Mouse (Mus musculus) neural tube, embryonic 12.5 days (tissue): ENCODE results near the gene Olfr1359. TPM values are rescaled to one million over a fixed set of nuclear protein-coding genes. Genes with fewer than 3 reads are reported as not detected.
"Not testable (repeated sequence)": the region's sequence is repeated elsewhere in the genome, so short reads cannot be mapped to it uniquely, and the experiment has no call there.

Experiments
- ATAC-seq: fragments of 200-750 bp; cut with Nextera tagmentation; 2 replicates; pipeline ENCODE4 v1.8.0; 2017; ENCODE audit warnings: low read depth, mild to moderate bottlenecking, moderate TSS enrichment, moderate library complexity; ENCODE audit not compliant: low FRiP score
- H3K27ac ChIP-seq: fragments of 300-500 bp; sonication (generic); 2 replicates; pipeline ENCODE4 v1.5.1; 2016
- H3K27me3 ChIP-seq: fragments of 300-500 bp; sonication (generic); replicated peaks from 2 replicates; pipeline ENCODE4 v1.6.1; 2016; ENCODE audit warnings: mild to moderate bottlenecking
- H3K36me3 ChIP-seq: fragments of 300-500 bp; sonication (generic); 2 replicates; pipeline ENCODE4 v1.6.1; 2016; ENCODE audit warnings: mild to moderate bottlenecking
- H3K4me1 ChIP-seq: fragments of 300-500 bp; sonication (generic); 2 replicates; pipeline ENCODE4 v1.6.1; 2016
- H3K4me2 ChIP-seq: fragments of 300-500 bp; sonication (generic); replicated peaks from 2 replicates; pipeline ENCODE4 v1.6.1; 2016; ENCODE audit warnings: mild to moderate bottlenecking
- H3K4me3 ChIP-seq: fragments of 300-500 bp; sonication (generic); 2 replicates; pipeline ENCODE4 v1.5.1; 2016
- H3K9ac ChIP-seq: fragments of 300-500 bp; sonication (generic); 2 replicates; pipeline ENCODE4 v1.6.1; 2016; ENCODE audit warnings: mild to moderate bottlenecking
- H3K9me3 ChIP-seq: fragments of 300-500 bp; sonication (generic); 2 replicates; pipeline ENCODE4 v1.6.1; 2016; ENCODE audit warnings: mild to moderate bottlenecking
- WGBS: fragments of 180-500 bp; shearing (Covaris S2); methylation state at CpG from one replicate; pipeline ENCODE4 v1.1.7; 2016; 5-methylcytosine and 5-hydroxymethylcytosine counted together
- polyA plus RNA-seq: library from polyadenylated mRNA; unstranded; fragments of >200 nt; fragmentation: Nextera tagmentation; extraction: Ambion mirVana; gene quantifications from 2 replicates; pipeline ENCODE4 v1.2.1, GENCODE M21; 2016

The Olfr1359 gene
- polyA plus RNA-seq, 1 experiment from 2014 or later: not detected

DNA sequence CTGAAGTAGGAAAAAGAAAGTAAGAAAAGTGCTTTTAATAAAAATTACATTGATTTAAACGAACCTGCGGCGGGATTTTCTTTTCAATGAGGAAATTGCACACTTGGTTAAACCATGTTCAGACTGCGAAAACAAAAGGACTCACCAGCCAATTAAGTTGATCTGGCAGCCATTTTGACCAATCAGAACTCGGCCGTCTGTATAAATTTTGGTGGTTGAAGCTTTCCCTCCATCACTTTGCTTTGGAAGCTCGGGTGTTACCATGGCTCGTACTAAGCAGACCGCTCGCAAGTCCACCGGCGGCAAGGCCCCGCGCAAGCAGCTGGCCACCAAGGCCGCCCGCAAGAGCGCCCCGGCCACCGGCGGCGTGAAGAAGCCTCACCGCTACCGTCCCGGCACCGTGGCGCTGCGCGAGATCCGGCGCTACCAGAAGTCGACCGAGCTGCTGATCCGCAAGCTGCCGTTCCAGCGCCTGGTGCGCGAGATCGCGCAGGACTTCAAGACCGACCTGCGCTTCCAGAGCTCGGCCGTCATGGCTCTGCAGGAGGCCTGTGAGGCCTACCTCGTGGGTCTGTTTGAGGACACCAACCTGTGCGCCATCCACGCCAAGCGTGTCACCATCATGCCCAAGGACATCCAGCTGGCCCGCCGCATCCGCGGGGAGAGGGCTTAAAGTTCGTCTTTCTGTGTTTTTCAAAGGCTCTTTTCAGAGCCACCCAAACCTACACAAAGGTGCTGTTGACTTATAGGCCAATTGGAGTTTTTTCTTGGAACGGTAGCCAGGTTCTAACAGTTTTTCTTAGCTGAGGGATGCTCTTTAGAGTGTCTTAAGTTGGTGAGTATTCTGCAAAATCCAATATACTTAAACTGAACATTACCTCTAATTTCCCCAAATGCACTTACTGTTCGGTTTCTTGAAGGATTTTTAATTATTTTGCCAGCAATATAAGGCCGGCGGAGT lies 19.8 kb downstream of the Olfr1359 start, which contains the start of gene Hist1h3h:
Hist1h3h (plus strand) TSS at position 263 of the 961 bp plus-strand sequence.
- H3K27me3 ChIP-seq, H3K9me3 ChIP-seq, H3K36me3 ChIP-seq: not testable (repeated sequence)
- ATAC-seq: peak; percentile 45
- Histone ChIP-seq H3K27ac (peak within 1 kb of the TSS; percentile 88), H3K9ac (peak within 1 kb of the TSS; percentile 70), H3K4me2 (peak within 1 kb of the TSS; percentile 74), H3K4me1 (peaks cover 22% of the 10 kb centered on the region), H3K4me3 (peak within 1 kb of the TSS; percentile 44)
- under 1% methylated on average over 28 of the region's 56 CpGs for WGBS

DNA sequence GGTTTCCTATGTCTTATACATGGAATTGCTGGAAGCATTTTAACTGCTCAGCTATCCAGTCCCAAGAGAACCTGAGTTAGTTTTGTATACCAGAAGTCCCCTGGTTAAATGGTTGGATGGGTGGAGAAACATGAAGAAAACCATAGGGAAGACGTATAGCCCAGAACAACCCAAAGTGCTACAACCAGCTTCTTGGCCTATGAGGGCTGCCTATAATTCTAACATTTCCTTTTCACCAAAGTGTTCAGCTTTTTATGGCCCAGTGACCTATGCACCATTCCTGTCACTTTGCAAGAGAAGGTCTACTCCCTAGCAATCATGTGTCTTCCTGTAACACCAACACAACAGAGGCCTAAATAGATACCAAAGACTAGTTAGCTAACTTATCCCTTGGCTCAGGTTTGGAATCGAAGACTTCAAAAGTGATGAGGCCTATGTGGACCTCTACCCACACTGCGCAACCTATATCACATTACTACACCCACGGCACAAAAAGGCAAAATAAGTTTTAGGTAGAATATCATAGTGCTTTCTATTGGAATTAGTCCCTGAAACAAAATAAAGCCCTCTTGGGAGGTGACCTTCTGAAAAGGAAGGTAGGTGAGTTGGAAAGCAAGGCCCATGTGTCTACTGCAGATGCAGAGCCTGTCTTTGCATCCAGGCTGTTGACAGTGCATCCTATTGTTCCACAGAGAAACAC lies 20.6 kb downstream of the Olfr1359 start:
- H3K4me3 ChIP-seq: peak overlapping the region; percentile 44
- H3K4me1 ChIP-seq: peaks cover 22% of the 10 kb centered on the region
- H3K36me3 ChIP-seq: no peaks in the 10 kb centered on the region
- H3K9me3 ChIP-seq: no peaks in the 10 kb centered on the region
- ATAC-seq: no peak
- WGBS: 58% methylated on average over 4 of the region's 4 CpGs
- peak overlapping the region; percentile 72 for H3K4me2 ChIP-seq
- peak overlapping the region; percentile 70 for H3K9ac ChIP-seq
- no peak overlapping the region for H3K27ac ChIP-seq
- no peaks in the 10 kb centered on the region for H3K27me3 ChIP-seq

DNA sequence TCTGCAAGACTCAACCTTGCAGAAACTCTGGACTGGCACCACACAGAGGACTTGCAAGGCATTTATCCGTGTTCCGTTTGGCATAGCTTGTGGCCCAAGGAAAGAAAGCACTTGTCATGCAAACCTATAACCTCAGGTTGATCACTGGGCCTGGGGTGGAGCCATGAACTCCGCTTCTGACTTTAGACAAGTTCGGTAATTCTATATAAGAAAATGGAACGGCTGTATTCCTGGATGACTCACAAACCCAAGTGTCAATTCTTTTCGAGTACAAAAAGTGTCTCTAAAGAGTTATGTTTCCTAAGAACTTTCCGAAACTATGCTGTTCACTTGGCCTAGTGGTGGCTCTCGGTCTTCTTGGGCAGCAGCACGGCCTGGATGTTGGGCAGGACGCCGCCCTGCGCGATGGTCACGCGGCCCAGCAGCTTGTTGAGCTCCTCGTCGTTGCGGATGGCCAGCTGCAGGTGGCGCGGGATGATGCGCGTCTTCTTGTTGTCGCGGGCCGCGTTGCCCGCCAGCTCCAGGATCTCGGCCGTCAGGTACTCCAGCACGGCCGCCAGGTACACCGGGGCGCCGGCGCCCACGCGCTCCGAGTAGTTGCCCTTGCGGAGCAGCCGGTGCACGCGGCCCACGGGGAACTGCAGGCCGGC lies 23.3 kb downstream of the Olfr1359 start:
- Histone ChIP-seq H3K4me3 (peak overlapping the region; percentile 36), H3K9ac (peak overlapping the region; percentile 49), H3K4me1 (peaks cover 13% of the 10 kb centered on the region), H3K4me2 (peak overlapping the region; percentile 60)
- ATAC-seq: peak; percentile 15
- H3K36me3 ChIP-seq, H3K9me3 ChIP-seq, H3K27ac ChIP-seq, H3K27me3 ChIP-seq: not testable (repeated sequence)
- WGBS: 1% methylated on average over 24 of the region's 44 CpGs

DNA sequence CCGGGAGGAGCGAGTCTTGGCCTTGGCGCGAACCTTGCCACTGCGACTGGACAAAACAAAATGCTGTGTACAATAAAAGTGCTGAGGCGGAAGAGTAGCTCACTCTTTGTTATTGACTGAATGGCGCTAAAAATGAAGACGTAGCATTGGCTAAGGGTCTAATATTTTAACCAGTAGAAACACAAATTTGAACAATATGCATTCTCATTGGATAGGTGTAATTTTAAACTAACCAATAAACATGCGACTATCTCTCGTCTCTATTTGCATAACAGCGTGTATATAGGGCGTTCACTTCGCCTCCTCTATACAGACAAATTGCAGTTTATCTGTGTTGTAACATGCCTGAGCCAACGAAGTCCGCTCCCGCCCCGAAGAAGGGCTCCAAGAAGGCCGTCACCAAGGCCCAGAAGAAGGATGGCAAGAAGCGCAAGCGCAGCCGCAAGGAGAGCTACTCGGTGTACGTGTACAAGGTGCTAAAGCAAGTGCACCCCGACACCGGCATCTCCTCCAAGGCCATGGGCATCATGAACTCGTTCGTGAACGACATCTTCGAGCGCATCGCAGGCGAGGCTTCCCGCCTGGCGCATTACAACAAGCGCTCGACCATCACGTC lies 24.0 kb downstream of the Olfr1359 start, which contains the start of gene Hist1h2bm:
Hist1h2bm (plus strand) TSS at position 288 of the 616 bp plus-strand sequence.
- not testable (repeated sequence) for H3K27me3 ChIP-seq, H3K36me3 ChIP-seq, H3K9me3 ChIP-seq
- ATAC-seq: peak; percentile 96
- H3K27ac ChIP-seq: peak within 1 kb of the TSS; percentile 57; the same call in 1 of the 2 replicates
- H3K4me3 ChIP-seq: peak within 1 kb of the TSS; percentile 36
- peak within 1 kb of the TSS; percentile 60 for H3K4me2 ChIP-seq
- peak within 1 kb of the TSS; percentile 54 for H3K9ac ChIP-seq
- WGBS: under 1% methylated on average over 37 of the region's 37 CpGs
- H3K4me1 ChIP-seq: peaks cover 13% of the 10 kb centered on the region

DNA sequence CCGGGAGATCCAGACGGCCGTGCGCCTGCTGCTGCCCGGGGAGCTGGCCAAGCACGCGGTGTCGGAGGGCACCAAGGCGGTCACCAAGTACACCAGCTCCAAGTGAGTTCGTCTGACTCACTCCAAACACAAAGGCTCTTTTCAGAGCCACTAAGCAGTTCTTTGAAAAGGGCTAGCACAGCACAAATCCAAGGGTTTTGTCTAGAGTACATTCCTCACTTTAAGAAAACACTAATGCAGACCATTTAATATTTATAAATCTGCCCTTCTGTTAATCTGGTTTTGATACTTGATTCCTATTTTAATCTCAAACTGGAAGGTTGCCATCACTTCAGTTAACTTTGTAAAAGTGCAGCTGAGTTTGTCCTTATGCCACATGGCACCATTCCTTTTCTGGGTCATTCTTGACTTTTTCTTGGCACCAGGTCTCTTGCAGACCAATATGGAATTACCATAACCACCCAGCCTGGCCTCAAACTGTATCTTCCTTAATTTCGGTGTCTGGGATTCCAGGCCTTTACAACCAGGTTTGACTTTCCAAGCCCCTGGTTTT lies 24.5 kb downstream of the Olfr1359 start:
- 3% methylated on average over 11 of the region's 11 CpGs for WGBS
- H3K9me3 ChIP-seq: no peaks in the 10 kb centered on the region
- H3K27ac ChIP-seq: peak overlapping the region; percentile 57; the same call in 1 of the 2 replicates
- peaks cover 13% of the 10 kb centered on the region for H3K4me1 ChIP-seq
- H3K9ac ChIP-seq: peak overlapping the region; percentile 54
- peak overlapping the region; percentile 60 for H3K4me2 ChIP-seq
- H3K27me3 ChIP-seq: no peaks in the 10 kb centered on the region
- H3K36me3 ChIP-seq: no peaks in the 10 kb centered on the region
- peak; percentile 38 for ATAC-seq
- peak overlapping the region; percentile 32 for H3K4me3 ChIP-seq

DNA sequence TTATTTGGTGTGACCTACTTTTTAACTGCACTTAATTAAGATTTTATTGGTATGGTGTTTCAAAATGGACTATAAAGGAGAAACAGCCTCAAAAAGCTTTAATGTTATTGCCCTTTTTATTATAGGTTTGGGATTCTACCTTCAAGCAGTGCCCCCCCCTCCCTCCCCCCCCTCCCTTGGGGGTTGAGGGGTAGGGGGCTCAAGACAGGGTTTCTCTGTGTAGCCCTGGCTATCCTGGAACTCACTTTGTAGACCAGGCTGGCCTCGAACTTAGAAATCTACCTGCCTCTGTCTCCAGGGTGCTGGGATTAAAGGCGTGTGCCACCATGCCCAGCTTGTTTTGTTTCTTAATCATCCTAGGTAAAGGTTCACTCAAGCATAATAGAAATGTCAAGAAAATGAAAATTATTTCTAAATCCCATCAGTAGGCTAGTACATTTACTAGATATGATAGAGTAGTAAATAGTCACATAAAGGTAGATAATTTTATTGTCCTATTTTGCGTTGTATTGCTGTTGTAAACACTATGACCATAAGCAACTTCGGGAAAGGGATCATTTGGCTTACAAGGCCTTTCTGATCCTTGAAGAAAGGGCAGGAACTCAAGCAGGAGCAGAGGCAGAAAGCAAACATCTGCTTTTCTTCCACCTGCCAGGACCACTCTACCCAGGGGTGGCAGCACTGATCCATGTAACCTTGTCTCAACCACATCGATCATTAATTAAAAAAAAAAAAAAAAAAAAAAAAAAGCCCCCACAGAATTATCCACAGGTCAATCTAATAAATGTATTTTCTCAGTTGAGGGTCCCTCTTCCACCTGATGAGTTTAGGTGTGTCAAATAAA lies 25.3 kb downstream of the Olfr1359 start:
- Histone ChIP-seq H3K9me3 (no peaks in the 10 kb centered on the region), H3K27ac (no peak overlapping the region), H3K4me2 (peak overlapping the region; percentile 60), H3K36me3 (no peaks in the 10 kb centered on the region), H3K27me3 (no peaks in the 10 kb centered on the region), H3K4me3 (no peak overlapping the region), H3K4me1 (peaks cover 17% of the 10 kb centered on the region), H3K9ac (no peak overlapping the region)
- WGBS: 27% methylated on average over 5 of the region's 5 CpGs
- no peak for ATAC-seq

DNA sequence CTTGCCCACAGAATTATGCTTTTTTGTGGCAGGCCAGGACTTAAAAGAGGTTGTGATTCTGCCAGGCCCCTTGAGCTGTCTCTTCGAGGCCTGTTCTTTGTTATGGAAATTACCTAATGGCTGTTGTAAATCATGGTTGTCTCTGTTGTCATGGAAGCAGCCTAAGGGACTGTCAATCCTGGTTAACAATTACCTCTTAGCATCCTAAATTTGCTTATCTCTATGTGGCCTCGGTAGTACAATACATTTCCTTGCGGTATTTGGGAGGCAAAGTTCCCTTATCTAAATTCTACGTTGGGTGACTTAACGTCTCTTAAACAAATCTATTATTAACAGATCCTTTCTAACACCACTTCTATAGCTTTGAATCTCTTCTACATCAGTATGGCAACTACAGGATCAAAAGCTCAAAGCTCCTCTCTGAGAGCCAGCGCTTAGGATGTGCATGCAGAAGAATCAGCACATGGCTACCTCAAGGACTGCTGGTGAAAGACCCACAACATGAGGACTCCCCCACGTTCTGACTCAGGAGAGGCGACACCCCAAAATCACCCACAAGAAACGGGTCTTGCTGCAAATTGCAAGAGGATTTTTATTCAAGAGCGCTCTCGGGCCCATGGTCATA lies 30.1 kb downstream of the Olfr1359 start:
- peak; percentile 65 for ATAC-seq
- H3K4me2 ChIP-seq: no peak overlapping the region

DNA sequence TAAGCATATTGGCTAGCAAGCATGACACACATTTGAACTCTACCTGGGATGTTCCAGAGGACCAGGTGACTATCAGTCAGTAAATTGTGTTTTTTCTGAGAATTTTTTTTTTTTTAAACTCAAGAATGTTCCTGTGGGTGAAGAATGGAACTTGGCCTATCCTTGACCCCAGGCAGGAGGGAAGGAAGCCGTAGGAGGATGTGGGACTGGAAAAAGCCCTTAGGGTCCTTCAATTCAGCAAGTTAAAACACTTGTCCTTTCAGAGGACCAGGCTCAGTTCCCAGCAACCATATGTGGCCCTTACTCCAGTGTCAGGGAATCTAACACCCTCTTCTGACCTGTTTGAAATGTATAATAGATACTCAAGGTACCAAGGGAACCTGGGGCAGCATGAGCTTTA lies 31.6 kb downstream of the Olfr1359 start:
- ATAC-seq: no peak
- Histone ChIP-seq H3K27ac (no peak overlapping the region), H3K4me3 (no peak overlapping the region), H3K9me3 (no peaks in the 10 kb centered on the region), H3K4me2 (no peak overlapping the region), H3K4me1 (peaks cover 10% of the 10 kb centered on the region), H3K36me3 (no peaks in the 10 kb centered on the region), H3K9ac (no peak overlapping the region), H3K27me3 (no peaks in the 10 kb centered on the region)
- WGBS: 47% methylated on average over 1 of the region's 1 CpGs

More for the DNA sequence above, 30.1 kb downstream of the Olfr1359 start:
- WGBS: 17% methylated on average over 11 of the region's 11 CpGs
- 0 out of 2 replicates have a peak, but pooled peaks cover 7% of the 10 kb centered on the region for H3K4me1 ChIP-seq
- H3K4me3 ChIP-seq: no peak overlapping the region
- no peaks in the 10 kb centered on the region for H3K9me3 ChIP-seq
- no peak overlapping the region for H3K9ac ChIP-seq
- H3K27ac ChIP-seq: no peak overlapping the region
- H3K27me3 ChIP-seq: no peaks in the 10 kb centered on the region
- H3K36me3 ChIP-seq: no peaks in the 10 kb centered on the region

DNA sequence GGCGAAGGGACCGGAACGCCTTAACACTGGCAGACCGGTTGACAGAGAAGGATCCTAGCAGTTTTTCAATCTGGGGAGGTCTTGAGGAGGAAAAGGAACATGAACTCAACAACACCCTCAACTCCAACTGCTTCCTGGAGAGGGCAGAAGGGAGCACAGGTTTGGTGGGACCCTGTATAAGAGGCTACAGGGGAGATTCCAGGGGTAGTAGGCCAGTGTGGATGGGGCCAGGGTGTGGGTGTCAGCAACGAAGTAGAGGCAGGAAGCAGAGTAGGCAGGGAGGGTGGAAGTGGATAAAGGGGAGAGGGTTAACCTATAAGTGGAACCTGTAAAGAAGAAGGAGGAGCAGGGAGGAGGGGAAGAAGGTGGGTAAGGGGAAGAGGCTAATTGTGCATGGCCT lies 35.6 kb downstream of the Olfr1359 start:
- Histone ChIP-seq H3K4me2 (peak overlapping the region; percentile 63; the same call in 1 of the 2 replicates), H3K27me3 (no peaks in the 10 kb centered on the region), H3K27ac (peak overlapping the region; percentile 90), H3K4me3 (no peak overlapping the region), H3K36me3 (no peaks in the 10 kb centered on the region), H3K9ac (no peak overlapping the region), H3K9me3 (no peaks in the 10 kb centered on the region), H3K4me1 (peaks cover 6% of the 10 kb centered on the region)
- peak; percentile 15; the same call in 1 of the 2 replicates for ATAC-seq
- 61% methylated on average over 5 of the region's 5 CpGs for WGBS
